Mouse (Mus musculus) G1E (cell line): ENCODE measurements around the gene Ganab.

ENCODE experiments used
- CTCF ChIP-seq: IDR thresholded peaks from 2 replicates; pipeline ENCODE4 v1.5.1; 2012; ENCODE audit warnings: low read depth, low read length, inconsistent platforms, mixed read lengths
- GATA1 ChIP-seq: IDR thresholded peaks from 2 replicates; pipeline ENCODE4 v1.6.1; 2012; ENCODE audit warnings: borderline replicate concordance, low read length, inconsistent platforms, mixed read lengths
- GATA2 ChIP-seq: IDR thresholded peaks from 2 replicates; pipeline ENCODE4 v1.6.1; 2012; ENCODE audit warnings: low read depth, low read length, inconsistent platforms, borderline replicate concordance
- POLR2AphosphoS5 ChIP-seq: IDR thresholded peaks from 2 replicates; pipeline ENCODE4 v1.6.1; 2012; ENCODE audit warnings: low read depth, low read length, inconsistent platforms; ENCODE audit not compliant: insufficient replicate concordance
- TAL1 ChIP-seq: conservative IDR thresholded peaks from 2 replicates; pipeline ENCODE4 v1.6.1; 2012; ENCODE audit warnings: low read depth, low read length, inconsistent platforms, mixed read lengths

DNA sequence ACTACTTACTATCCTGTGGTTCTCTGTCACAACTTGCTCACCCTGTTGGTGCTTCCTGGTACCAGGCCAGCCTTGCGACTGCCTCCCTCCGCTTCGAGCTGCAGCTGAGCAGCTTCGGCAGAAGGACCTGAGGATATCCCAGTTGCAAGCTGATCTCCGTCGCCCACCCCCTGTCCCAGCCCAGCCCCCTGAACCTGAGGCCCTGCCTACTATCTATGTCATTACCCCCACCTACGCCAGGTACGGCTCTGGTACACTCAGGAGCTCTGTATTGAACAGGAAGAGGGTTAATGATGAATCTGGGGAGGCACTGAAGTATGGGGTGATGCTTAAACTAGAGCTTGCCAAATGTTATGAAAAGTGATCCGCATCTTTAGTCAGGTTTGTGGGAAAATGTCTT, 23.9 kb downstream of the Ganab start:
- TF ChIP-seq TAL1, result no peak
- no peak for TF ChIP-seq CTCF
- no peak for TF ChIP-seq POLR2AphosphoS5
- no peak for TF ChIP-seq GATA1
- no peak for TF ChIP-seq GATA2
